Mouse (Mus musculus): ENCODE data around the gene Mfsd4b5.
"Not testable (repeated sequence)": the region's sequence is repeated elsewhere in the genome, so short reads cannot be mapped to it uniquely, and the experiment has no call there.

Gene Mfsd4b5

GRCm38 (mm10) chr10:39961906-39962305, 24.5 kb downstream of the Mfsd4b5 start:
- no peak for DNase-seq (ENCODE audit: low read depth)

GRCm38 (mm10) chr10:39960441-39960822, 26.0 kb downstream of the Mfsd4b5 start:
- no peak for DNase-seq (ENCODE audit: low read depth)

- peak; percentile 99 for DNase-seq (ENCODE audit: low read depth)
Measured at GRCm38 (mm10) chr10:39959761-39960440, 26.5 kb downstream of the Mfsd4b5 start, which contains the start of gene Mfsd4b3. Gene Mfsd4b3, minus strand, starts transcription at chr10:39960153.

- no peak for DNase-seq (ENCODE audit: low read depth)
Measured at GRCm38 (mm10) chr10:39958266-39958665, 28.2 kb downstream of the Mfsd4b5 start.

- no peak for DNase-seq (ENCODE audit: low read depth)
Measured at GRCm38 (mm10) chr10:39956340-39956878, 30.0 kb downstream of the Mfsd4b5 start.

- no peak for DNase-seq (ENCODE audit: low read depth)
Measured at GRCm38 (mm10) chr10:39955163-39955562, 31.3 kb downstream of the Mfsd4b5 start.

GRCm38 (mm10) chr10:39949377-39949954, 37.0 kb downstream of the Mfsd4b5 start:
- DNase-seq (ENCODE audit: low read depth): no peak

- DNase-seq (ENCODE audit: low read depth): peak; percentile 31
Measured at GRCm38 (mm10) chr10:39947195-39947594, 39.3 kb downstream of the Mfsd4b5 start.

- no peak for DNase-seq (ENCODE audit: low read depth)
Measured at GRCm38 (mm10) chr10:39936553-39936952, 49.9 kb downstream of the Mfsd4b5 start.

- no peak for DNase-seq (ENCODE audit: low read depth)
Measured at GRCm38 (mm10) chr10:39926616-39927139, 59.8 kb downstream of the Mfsd4b5 start, which contains the start of gene Mfsd4b2. Gene Mfsd4b2, minus strand, starts transcription at chr10:39926923.

- DNase-seq (ENCODE audit: low read depth): not testable (repeated sequence)
Measured at GRCm38 (mm10) chr10:39924556-39924955, 61.9 kb downstream of the Mfsd4b5 start.

- no peak for DNase-seq (ENCODE audit: low read depth)
Measured at GRCm38 (mm10) chr10:39912616-39913015, 73.8 kb downstream of the Mfsd4b5 start.

- peak; percentile 27 for DNase-seq (ENCODE audit: low read depth)
Measured at GRCm38 (mm10) chr10:39908768-39909441, 77.5 kb downstream of the Mfsd4b5 start.

Measured in fibroblast of lung, adult 2 months (primary cell).